Mouse (Mus musculus): Measurements from ENCODE around the gene Trmo. TPM values are rescaled to one million over a fixed set of nuclear protein-coding genes. Genes with fewer than 3 reads are reported as not detected.

Gene Trmo
- polyA plus RNA-seq, 2 experiments, result 8.2 to 16.1 TPM

DNA sequence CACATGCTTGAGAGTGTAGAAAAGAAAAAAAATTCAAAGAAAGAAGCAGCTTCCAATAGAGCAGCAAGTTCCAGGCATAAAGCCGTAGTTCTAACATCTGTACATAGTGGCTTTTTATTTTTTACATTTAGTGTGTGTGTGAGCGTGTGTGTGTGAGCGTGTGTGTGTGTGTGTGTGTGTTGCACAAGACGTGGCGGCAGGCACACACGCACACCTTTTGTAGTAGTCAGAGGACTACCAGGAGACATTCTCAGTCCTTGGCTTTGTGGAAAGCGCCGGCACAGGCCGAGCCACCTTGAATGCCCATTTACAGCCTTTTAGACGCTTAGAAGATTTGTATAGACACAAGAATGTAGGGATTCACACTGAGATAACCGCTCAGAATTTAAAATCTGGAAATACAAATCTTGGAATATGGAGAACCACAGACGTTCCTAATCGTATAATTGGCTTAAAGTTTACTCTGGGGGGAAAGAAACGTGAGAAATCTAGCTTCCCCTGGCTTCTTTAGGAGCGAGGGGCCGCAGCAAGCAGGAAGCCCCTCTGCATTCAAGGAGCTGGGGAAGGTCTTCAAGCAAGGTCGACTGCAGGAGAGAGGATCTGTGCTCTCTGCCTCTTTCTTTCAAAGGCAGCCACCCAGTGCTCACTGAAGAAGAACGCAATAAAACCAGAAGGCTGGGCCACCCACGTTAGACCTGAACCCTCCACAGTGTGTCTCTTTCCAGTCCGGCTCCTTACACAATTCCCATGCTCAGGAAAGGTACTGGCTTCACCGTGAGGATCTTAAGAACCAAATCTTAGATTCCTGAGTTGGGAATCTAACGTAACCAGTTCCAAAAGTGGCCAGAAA is 47.2 kb downstream of the Trmo start:
- Histone ChIP-seq H3K27me3 (ENCODE audit: control insufficient read depth, insufficient read depth, low read length) (peaks cover 96% of the 10 kb centered on the region), H3K27ac (no peak overlapping the region), H3K36me3 (replicated peaks; ENCODE audit: control insufficient read depth, insufficient read depth, low read depth) (no peaks in the 10 kb centered on the region), H3K4me3 (ENCODE audit: insufficient read depth in 1 of 2, low read depth in 2 of 2, low read length in 2 of 2) (no peak overlapping the region), H3K4me2 (ENCODE audit: low read depth) (no peak overlapping the region), H3K9ac (replicated peaks) (no peak overlapping the region), H3K9me3 (ENCODE audit: control insufficient read depth, low read length) (no peaks in the 10 kb centered on the region), H3K4me1 (replicated peaks; ENCODE audit: control insufficient read depth in 2 of 2, insufficient read depth in 2 of 2, low read length in 1 of 2) (no peaks in the 10 kb centered on the region)
- ATAC-seq (ENCODE audit: insufficient read depth) (no peak), DNase-seq (ENCODE audit: low read depth in 3 of 3, low spot score in 3 of 3) (no peak)
- WGBS (ENCODE audit: insufficient replicate concordance), result 15% methylated on average over 22 of the region's 22 CpGs
- no peak for TF ChIP-seq EP300 (IDR thresholded peaks at IDR 0.05; ENCODE audit: low read depth)
- no peak for TF ChIP-seq CTCF (IDR thresholded peaks at IDR 0.05; ENCODE audit: low read depth)

DNA sequence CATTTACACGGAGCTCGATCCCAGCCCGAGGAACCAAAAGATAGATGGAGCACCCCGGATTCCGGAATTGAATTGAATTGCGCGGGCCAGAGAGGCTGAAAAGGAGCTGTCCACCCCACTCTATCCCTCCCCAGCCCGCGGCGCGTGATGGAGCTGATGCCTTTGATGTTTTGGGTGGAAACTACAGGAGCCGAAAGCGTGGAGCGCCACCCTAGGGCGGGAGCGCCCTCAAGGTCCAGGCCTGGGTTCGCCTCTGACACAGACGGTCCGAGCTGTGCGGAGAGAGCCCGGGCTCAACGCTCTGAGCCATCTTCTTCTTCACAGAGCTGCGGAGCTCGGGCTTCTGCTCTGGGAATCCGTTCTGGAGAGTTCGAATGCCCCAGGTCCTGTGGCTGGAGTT is 49.7 kb downstream of the Trmo start:
- Histone ChIP-seq H3K4me3 (ENCODE audit: insufficient read depth in 1 of 2, low read depth in 2 of 2, low read length in 2 of 2) (no peak overlapping the region), H3K36me3 (replicated peaks; ENCODE audit: control insufficient read depth, insufficient read depth, low read depth) (no peaks in the 10 kb centered on the region), H3K9ac (replicated peaks) (no peak overlapping the region), H3K4me1 (replicated peaks; ENCODE audit: control insufficient read depth in 2 of 2, insufficient read depth in 2 of 2, low read length in 1 of 2) (no peaks in the 10 kb centered on the region), H3K4me2 (ENCODE audit: low read depth) (no peak overlapping the region), H3K27me3 (ENCODE audit: control insufficient read depth, insufficient read depth, low read length) (peaks cover 71% of the 10 kb centered on the region), H3K9me3 (ENCODE audit: control insufficient read depth, low read length) (no peaks in the 10 kb centered on the region), H3K27ac (no peak overlapping the region)
- WGBS (ENCODE audit: insufficient replicate concordance), result 3% methylated on average over 26 of the region's 26 CpGs
- DNase-seq (ENCODE audit: low read depth in 3 of 3, low spot score in 3 of 3) (no peak), ATAC-seq (ENCODE audit: insufficient read depth) (no peak)
- no peak for TF ChIP-seq EP300 (IDR thresholded peaks at IDR 0.05; ENCODE audit: low read depth)
- no peak for TF ChIP-seq CTCF (IDR thresholded peaks at IDR 0.05; ENCODE audit: low read depth)

DNA sequence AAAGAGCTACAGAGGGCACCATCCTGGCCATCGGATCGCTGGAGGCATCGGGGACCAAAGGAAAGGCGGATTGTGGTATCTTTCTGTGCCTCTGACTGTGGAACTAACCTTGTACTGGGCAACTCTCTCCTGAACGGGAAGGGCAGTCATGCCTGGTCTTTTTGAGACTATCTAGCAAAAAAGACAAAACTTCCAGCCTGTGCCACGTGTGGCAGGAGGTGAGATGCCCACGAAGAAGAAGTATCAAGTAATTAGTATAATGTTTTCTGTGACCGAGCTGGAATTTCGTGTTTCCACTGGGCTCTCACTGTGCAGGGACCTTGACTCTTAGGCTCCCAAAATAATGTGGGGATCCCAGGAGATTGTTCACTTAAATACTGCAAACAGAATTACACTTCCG is 50.2 kb downstream of the Trmo start:
- ATAC-seq (ENCODE audit: insufficient read depth), result no peak
- no peak overlapping the region for H3K4me3 ChIP-seq (ENCODE audit: insufficient read depth in 1 of 2, low read depth in 2 of 2, low read length in 2 of 2)
- no peaks in the 10 kb centered on the region for H3K4me1 ChIP-seq (replicated peaks; ENCODE audit: control insufficient read depth in 2 of 2, insufficient read depth in 2 of 2, low read length in 1 of 2)
- no peak for TF ChIP-seq CTCF (IDR thresholded peaks at IDR 0.05; ENCODE audit: low read depth)
- TF ChIP-seq EP300 (IDR thresholded peaks at IDR 0.05; ENCODE audit: low read depth), result no peak
- 18% methylated on average over 10 of the region's 10 CpGs for WGBS (ENCODE audit: insufficient replicate concordance)
- no peaks in the 10 kb centered on the region for H3K36me3 ChIP-seq (replicated peaks; ENCODE audit: control insufficient read depth, insufficient read depth, low read depth)
- no peaks in the 10 kb centered on the region for H3K9me3 ChIP-seq (ENCODE audit: control insufficient read depth, low read length)
- no peak overlapping the region for H3K4me2 ChIP-seq (ENCODE audit: low read depth)
- H3K27me3 ChIP-seq (ENCODE audit: control insufficient read depth, insufficient read depth, low read length), result peaks cover 66% of the 10 kb centered on the region
- H3K27ac ChIP-seq, result no peak overlapping the region
- no peak for DNase-seq (ENCODE audit: low read depth in 3 of 3, low spot score in 3 of 3)
- no peak overlapping the region for H3K9ac ChIP-seq (replicated peaks)

DNA sequence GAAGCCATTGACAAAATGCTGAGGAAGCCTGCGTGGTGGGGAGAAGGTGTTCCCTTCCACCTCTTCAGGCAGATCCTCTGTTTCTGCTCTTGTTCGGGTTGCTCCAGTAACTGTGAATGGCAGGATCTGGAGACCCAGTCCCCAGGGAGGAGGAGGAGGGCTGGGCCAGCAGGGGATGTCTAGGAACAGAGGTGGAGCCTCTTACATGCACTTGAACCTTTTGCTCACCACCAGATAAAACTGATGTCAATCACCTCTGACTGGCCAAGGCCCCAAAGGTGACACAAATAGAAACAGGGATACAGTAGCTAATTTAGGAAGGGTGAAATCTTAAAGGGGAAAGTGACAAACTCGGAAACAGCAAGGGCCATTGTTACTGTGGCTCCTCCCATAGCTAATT is 51.2 kb downstream of the Trmo start:
- Histone ChIP-seq H3K4me3 (ENCODE audit: insufficient read depth in 1 of 2, low read depth in 2 of 2, low read length in 2 of 2) (no peak overlapping the region), H3K4me2 (ENCODE audit: low read depth) (no peak overlapping the region), H3K36me3 (replicated peaks; ENCODE audit: control insufficient read depth, insufficient read depth, low read depth) (no peaks in the 10 kb centered on the region), H3K9me3 (ENCODE audit: control insufficient read depth, low read length) (no peaks in the 10 kb centered on the region), H3K27me3 (ENCODE audit: control insufficient read depth, insufficient read depth, low read length) (peaks cover 55% of the 10 kb centered on the region), H3K27ac (no peak overlapping the region), H3K9ac (replicated peaks) (no peak overlapping the region), H3K4me1 (replicated peaks; ENCODE audit: control insufficient read depth in 2 of 2, insufficient read depth in 2 of 2, low read length in 1 of 2) (no peaks in the 10 kb centered on the region)
- TF ChIP-seq EP300 (IDR thresholded peaks at IDR 0.05; ENCODE audit: low read depth) (no peak), CTCF (IDR thresholded peaks at IDR 0.05; ENCODE audit: low read depth) (no peak)
- ATAC-seq (ENCODE audit: insufficient read depth), result no peak
- no peak for DNase-seq (ENCODE audit: low read depth in 3 of 3, low spot score in 3 of 3)
- WGBS (ENCODE audit: insufficient replicate concordance), result 7% methylated on average over 3 of the region's 3 CpGs

DNA sequence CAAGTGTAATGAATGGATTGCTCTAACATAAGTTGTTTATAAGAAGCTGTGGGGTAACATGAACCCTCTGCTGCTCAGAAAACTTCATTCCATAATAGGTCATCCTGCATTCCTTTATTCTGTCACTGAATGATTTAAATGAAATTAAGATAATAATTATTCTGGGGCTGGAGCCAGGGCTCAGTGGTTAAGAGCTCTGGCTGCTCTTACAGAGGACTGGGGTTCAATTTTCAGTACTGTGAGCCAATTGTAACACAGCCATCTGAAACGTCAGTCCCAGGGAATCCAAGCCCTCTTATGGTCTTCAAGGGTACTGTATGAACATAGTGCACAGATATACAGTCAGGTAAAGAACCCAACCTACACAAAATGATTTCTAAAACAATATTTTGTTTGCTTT is 53.4 kb downstream of the Trmo start:
- TF ChIP-seq EP300 (IDR thresholded peaks at IDR 0.05; ENCODE audit: low read depth) (no peak), CTCF (IDR thresholded peaks at IDR 0.05; ENCODE audit: low read depth) (no peak)
- Histone ChIP-seq H3K36me3 (replicated peaks; ENCODE audit: control insufficient read depth, insufficient read depth, low read depth) (no peaks in the 10 kb centered on the region), H3K4me2 (ENCODE audit: low read depth) (no peak overlapping the region), H3K27ac (no peak overlapping the region), H3K27me3 (ENCODE audit: control insufficient read depth, insufficient read depth, low read length) (peaks cover 34% of the 10 kb centered on the region), H3K4me1 (replicated peaks; ENCODE audit: control insufficient read depth in 2 of 2, insufficient read depth in 2 of 2, low read length in 1 of 2) (no peaks in the 10 kb centered on the region), H3K4me3 (ENCODE audit: insufficient read depth in 1 of 2, low read depth in 2 of 2, low read length in 2 of 2) (no peak overlapping the region), H3K9ac (replicated peaks) (no peak overlapping the region), H3K9me3 (ENCODE audit: control insufficient read depth, low read length) (no peaks in the 10 kb centered on the region)
- WGBS (ENCODE audit: insufficient replicate concordance), result 8% methylated on average over 1 of the region's 1 CpGs
- no peak for DNase-seq (ENCODE audit: low read depth in 3 of 3, low spot score in 3 of 3)
- ATAC-seq (ENCODE audit: insufficient read depth), result no peak
